Mouse (Mus musculus): Measurements from ENCODE around the gene Mroh2a. TPM values are rescaled to one million over a fixed set of nuclear protein-coding genes. Genes with fewer than 3 reads are reported as not detected.

Mroh2a gene
- polyA plus RNA-seq, 1 experiment from 2014 or later = 2.8 TPM

- no peaks in the 10 kb centered on the region for H3K36me3 ChIP-seq (ENCODE audit: insufficient read depth, low read length)
- H3K27ac ChIP-seq (ENCODE audit: low read length) = no peak overlapping the region
- no peaks in the 10 kb centered on the region for H3K27me3 ChIP-seq (ENCODE audit: insufficient read depth, low read length)
- no peak overlapping the region for H3K4me3 ChIP-seq (ENCODE audit: low read length)
- H3K4me1 ChIP-seq (ENCODE audit: insufficient read depth, low read length) = no peaks in the 10 kb centered on the region
- no peak for ATAC-seq (ENCODE audit: low FRiP score, low TSS enrichment)
- peaks cover 89% of the 10 kb centered on the region for H3K9me3 ChIP-seq (ENCODE audit: low read length)
- H3K9ac ChIP-seq (replicated peaks; ENCODE audit: low read length) = no peak overlapping the region
- no peak overlapping the region for H3K4me2 ChIP-seq (replicated peaks; ENCODE audit: low read depth, low read length)
- WGBS = 65% methylated on average over 14 of the region's 14 CpGs
Observed at GRCm38 (mm10) chr1:88302057-88302740, 75.4 kb downstream of the Mroh2a start.

GRCm38 (mm10) chr1:88303762-88304161, 77.0 kb downstream of the Mroh2a start:
- Histone ChIP-seq H3K36me3 (ENCODE audit: insufficient read depth, low read length) (no peaks in the 10 kb centered on the region), H3K4me2 (replicated peaks; ENCODE audit: low read depth, low read length) (no peak overlapping the region), H3K4me3 (ENCODE audit: low read length) (no peak overlapping the region), H3K9ac (replicated peaks; ENCODE audit: low read length) (no peak overlapping the region), H3K9me3 (ENCODE audit: low read length) (peaks cover 88% of the 10 kb centered on the region), H3K27me3 (ENCODE audit: insufficient read depth, low read length) (no peaks in the 10 kb centered on the region), H3K27ac (ENCODE audit: low read length) (no peak overlapping the region), H3K4me1 (ENCODE audit: insufficient read depth, low read length) (no peaks in the 10 kb centered on the region)
- 59% methylated on average over 6 of the region's 6 CpGs for WGBS
- ATAC-seq (ENCODE audit: low FRiP score, low TSS enrichment) = no peak

- Histone ChIP-seq H3K4me3 (ENCODE audit: low read length) (no peak overlapping the region), H3K9me3 (ENCODE audit: low read length) (peaks cover 89% of the 10 kb centered on the region), H3K27ac (ENCODE audit: low read length) (no peak overlapping the region), H3K4me1 (ENCODE audit: insufficient read depth, low read length) (no peaks in the 10 kb centered on the region), H3K4me2 (replicated peaks; ENCODE audit: low read depth, low read length) (no peak overlapping the region), H3K9ac (replicated peaks; ENCODE audit: low read length) (no peak overlapping the region), H3K36me3 (ENCODE audit: insufficient read depth, low read length) (no peaks in the 10 kb centered on the region), H3K27me3 (ENCODE audit: insufficient read depth, low read length) (no peaks in the 10 kb centered on the region)
- 64% methylated on average over 8 of the region's 8 CpGs for WGBS
- no peak for ATAC-seq (ENCODE audit: low FRiP score, low TSS enrichment)
Observed at GRCm38 (mm10) chr1:88304261-88304985, 77.6 kb downstream of the Mroh2a start.

- Histone ChIP-seq H3K4me1 (ENCODE audit: insufficient read depth, low read length) (no peaks in the 10 kb centered on the region), H3K9me3 (ENCODE audit: low read length) (peaks cover 89% of the 10 kb centered on the region), H3K27ac (ENCODE audit: low read length) (no peak overlapping the region), H3K36me3 (ENCODE audit: insufficient read depth, low read length) (no peaks in the 10 kb centered on the region), H3K9ac (replicated peaks; ENCODE audit: low read length) (no peak overlapping the region), H3K4me2 (replicated peaks; ENCODE audit: low read depth, low read length) (no peak overlapping the region), H3K4me3 (ENCODE audit: low read length) (no peak overlapping the region), H3K27me3 (ENCODE audit: insufficient read depth, low read length) (no peaks in the 10 kb centered on the region)
- no peak for ATAC-seq (ENCODE audit: low FRiP score, low TSS enrichment)
- WGBS = 47% methylated on average over 6 of the region's 6 CpGs
Observed at GRCm38 (mm10) chr1:88305018-88305795, 78.4 kb downstream of the Mroh2a start.

GRCm38 (mm10) chr1:88306543-88306942, 79.8 kb downstream of the Mroh2a start:
- Histone ChIP-seq H3K4me3 (ENCODE audit: low read length) (no peak overlapping the region), H3K27me3 (ENCODE audit: insufficient read depth, low read length) (no peaks in the 10 kb centered on the region), H3K36me3 (ENCODE audit: insufficient read depth, low read length) (no peaks in the 10 kb centered on the region), H3K27ac (ENCODE audit: low read length) (no peak overlapping the region), H3K4me1 (ENCODE audit: insufficient read depth, low read length) (no peaks in the 10 kb centered on the region), H3K9me3 (ENCODE audit: low read length) (peaks cover 80% of the 10 kb centered on the region), H3K9ac (replicated peaks; ENCODE audit: low read length) (no peak overlapping the region), H3K4me2 (replicated peaks; ENCODE audit: low read depth, low read length) (no peak overlapping the region)
- ATAC-seq (ENCODE audit: low FRiP score, low TSS enrichment) = no peak
- 62% methylated on average over 1 of the region's 1 CpGs for WGBS

GRCm38 (mm10) chr1:88307180-88307579, 80.4 kb downstream of the Mroh2a start:
- Histone ChIP-seq H3K4me3 (ENCODE audit: low read length) (no peak overlapping the region), H3K4me1 (ENCODE audit: insufficient read depth, low read length) (no peaks in the 10 kb centered on the region), H3K9ac (replicated peaks; ENCODE audit: low read length) (no peak overlapping the region), H3K9me3 (ENCODE audit: low read length) (peaks cover 76% of the 10 kb centered on the region), H3K27ac (ENCODE audit: low read length) (no peak overlapping the region), H3K27me3 (ENCODE audit: insufficient read depth, low read length) (no peaks in the 10 kb centered on the region), H3K4me2 (replicated peaks; ENCODE audit: low read depth, low read length) (no peak overlapping the region), H3K36me3 (ENCODE audit: insufficient read depth, low read length) (no peaks in the 10 kb centered on the region)
- ATAC-seq (ENCODE audit: low FRiP score, low TSS enrichment) = no peak
- 65% methylated on average over 12 of the region's 12 CpGs for WGBS

- no peaks in the 10 kb centered on the region for H3K27me3 ChIP-seq (ENCODE audit: insufficient read depth, low read length)
- H3K36me3 ChIP-seq (ENCODE audit: insufficient read depth, low read length) = no peaks in the 10 kb centered on the region
- ATAC-seq (ENCODE audit: low FRiP score, low TSS enrichment) = no peak
- H3K4me2 ChIP-seq (replicated peaks; ENCODE audit: low read depth, low read length) = no peak overlapping the region
- H3K4me1 ChIP-seq (ENCODE audit: insufficient read depth, low read length) = no peaks in the 10 kb centered on the region
- no peak overlapping the region for H3K27ac ChIP-seq (ENCODE audit: low read length)
- H3K9ac ChIP-seq (replicated peaks; ENCODE audit: low read length) = no peak overlapping the region
- peaks cover 60% of the 10 kb centered on the region for H3K9me3 ChIP-seq (ENCODE audit: low read length)
- WGBS = 47% methylated on average over 2 of the region's 2 CpGs
- no peak overlapping the region for H3K4me3 ChIP-seq (ENCODE audit: low read length)
Observed at GRCm38 (mm10) chr1:88309020-88309419, 82.2 kb downstream of the Mroh2a start.

- WGBS = 54% methylated on average over 3 of the region's 3 CpGs
- Histone ChIP-seq H3K9me3 (ENCODE audit: low read length) (peaks cover 51% of the 10 kb centered on the region), H3K27ac (ENCODE audit: low read length) (no peak overlapping the region), H3K4me2 (replicated peaks; ENCODE audit: low read depth, low read length) (no peak overlapping the region), H3K27me3 (ENCODE audit: insufficient read depth, low read length) (no peaks in the 10 kb centered on the region), H3K4me3 (ENCODE audit: low read length) (no peak overlapping the region), H3K9ac (replicated peaks; ENCODE audit: low read length) (no peak overlapping the region), H3K36me3 (ENCODE audit: insufficient read depth, low read length) (no peaks in the 10 kb centered on the region), H3K4me1 (ENCODE audit: insufficient read depth, low read length) (no peaks in the 10 kb centered on the region)
- no peak for ATAC-seq (ENCODE audit: low FRiP score, low TSS enrichment)
Observed at GRCm38 (mm10) chr1:88309905-88310304, 83.1 kb downstream of the Mroh2a start.

GRCm38 (mm10) chr1:88310349-88310748, 83.6 kb downstream of the Mroh2a start:
- no peaks in the 10 kb centered on the region for H3K27me3 ChIP-seq (ENCODE audit: insufficient read depth, low read length)
- no peak overlapping the region for H3K27ac ChIP-seq (ENCODE audit: low read length)
- H3K36me3 ChIP-seq (ENCODE audit: insufficient read depth, low read length) = no peaks in the 10 kb centered on the region
- H3K4me2 ChIP-seq (replicated peaks; ENCODE audit: low read depth, low read length) = no peak overlapping the region
- ATAC-seq (ENCODE audit: low FRiP score, low TSS enrichment) = no peak
- no peaks in the 10 kb centered on the region for H3K4me1 ChIP-seq (ENCODE audit: insufficient read depth, low read length)
- peaks cover 46% of the 10 kb centered on the region for H3K9me3 ChIP-seq (ENCODE audit: low read length)
- 67% methylated on average over 3 of the region's 3 CpGs for WGBS
- H3K4me3 ChIP-seq (ENCODE audit: low read length) = no peak overlapping the region
- no peak overlapping the region for H3K9ac ChIP-seq (replicated peaks; ENCODE audit: low read length)

Data from kidney, embryonic 16.5 days (tissue).